Mouse (Mus musculus) G1E (cell line): ENCODE measurements around the gene Tubb5. TPM values are rescaled to one million over a fixed set of nuclear protein-coding genes. Genes with fewer than 3 reads are reported as not detected.

Source experiments
- ATAC-seq: 2 replicates; pipeline ENCODE4 v1.8.0; 2016; ENCODE audit warnings: mild to moderate bottlenecking; ENCODE audit not compliant: insufficient number of reproducible peaks, poor library complexity, low FRiP score, severe bottlenecking; ENCODE audit errors: extremely low read depth
- DNase-seq: peaks from one replicate; pipeline ENCODE4 v3.0.0; 2012; ENCODE audit warnings: low spot score
- H3K27me3 ChIP-seq: 2 replicates; pipeline ENCODE4 v1.6.1; 2012; ENCODE audit warnings: mild to moderate bottlenecking, low read length, inconsistent platforms; ENCODE audit not compliant: insufficient read depth
- H3K36me3 ChIP-seq: replicated peaks from 2 replicates; pipeline ENCODE3; 2012; ENCODE audit warnings: mild to moderate bottlenecking, inconsistent platforms
- H3K4me1 ChIP-seq: 2 replicates; pipeline ENCODE4 v1.6.1; 2012; ENCODE audit warnings: low read depth, low read length, inconsistent platforms, mixed read lengths; ENCODE audit not compliant: insufficient read depth
- H3K4me3 ChIP-seq: 2 replicates; pipeline ENCODE4 v1.5.1; 2012; ENCODE audit warnings: low read depth, mild to moderate bottlenecking, inconsistent platforms, low read length, moderate library complexity, mixed read lengths
- H3K9me3 ChIP-seq: replicated peaks from 2 replicates; pipeline ENCODE4 v1.6.1; 2012; ENCODE audit warnings: inconsistent platforms
- CTCF ChIP-seq: IDR thresholded peaks from 2 replicates; pipeline ENCODE4 v1.5.1; 2012; ENCODE audit warnings: low read depth, low read length, inconsistent platforms, mixed read lengths
- GATA1 ChIP-seq: IDR thresholded peaks from 2 replicates; pipeline ENCODE4 v1.6.1; 2012; ENCODE audit warnings: borderline replicate concordance, low read length, inconsistent platforms, mixed read lengths
- GATA2 ChIP-seq: IDR thresholded peaks from 2 replicates; pipeline ENCODE4 v1.6.1; 2012; ENCODE audit warnings: low read depth, low read length, inconsistent platforms, borderline replicate concordance
- POLR2AphosphoS5 ChIP-seq: IDR thresholded peaks from 2 replicates; pipeline ENCODE4 v1.6.1; 2012; ENCODE audit warnings: low read depth, low read length, inconsistent platforms; ENCODE audit not compliant: insufficient replicate concordance
- TAL1 ChIP-seq: conservative IDR thresholded peaks from 2 replicates; pipeline ENCODE4 v1.6.1; 2012; ENCODE audit warnings: low read depth, low read length, inconsistent platforms, mixed read lengths
- polyA plus RNA-seq: library from polyadenylated mRNA; stranded (reverse); fragments of >175 nt; gene quantifications from 2 replicates; pipeline ENCODE4 v1.2.3, GENCODE M21; 2012
- total RNA-seq, 2 experiments: library from RNA; stranded (forward) in 1 of 2; stranded (reverse) in 1 of 2; fragments of 200-1000 nt in 1 of 2; fragments of >200 nt in 1 of 2; fragmentation: Nextera tagmentation in 1 of 2; gene quantifications; 2 replicates each; pipeline ENCODE4 v1.2.3; 2014 to 2017

Tubb5 gene
- total and polyA plus RNA-seq, 3 experiments, result 510 to 849 (median 817) TPM

DNA sequence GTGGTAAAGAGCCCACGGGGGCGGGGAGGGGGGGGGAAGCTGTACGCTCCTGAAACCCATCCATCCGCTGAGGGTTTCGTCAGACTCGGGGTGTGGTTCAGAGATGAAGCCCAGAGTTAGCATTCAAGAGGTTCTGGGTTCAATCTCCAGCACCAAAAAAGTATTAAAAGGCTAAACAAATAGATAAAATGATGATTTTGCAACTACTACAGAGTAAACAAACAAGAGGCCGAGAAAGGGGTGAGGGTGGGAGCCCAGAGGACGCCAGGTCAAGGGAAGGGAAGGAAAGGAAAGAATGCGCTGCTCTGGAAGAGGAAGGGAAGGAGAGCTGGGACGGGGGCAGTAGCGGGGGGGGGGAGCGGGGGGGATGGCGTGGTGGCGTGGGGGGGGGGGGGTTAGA is 21.4 kb downstream of the Tubb5 start:
- TF ChIP-seq TAL1 (no peak), POLR2AphosphoS5 (no peak), GATA1 (no peak), GATA2 (no peak), CTCF (no peak)
- H3K4me1 ChIP-seq, result peaks cover 69% of the 10 kb centered on the region
- ATAC-seq, result no peak
- no peaks in the 10 kb centered on the region for H3K9me3 ChIP-seq
- no peaks in the 10 kb centered on the region for H3K36me3 ChIP-seq
- no peak for DNase-seq
- H3K27me3 ChIP-seq, result no peaks in the 10 kb centered on the region
- H3K4me3 ChIP-seq, result no peak overlapping the region

DNA sequence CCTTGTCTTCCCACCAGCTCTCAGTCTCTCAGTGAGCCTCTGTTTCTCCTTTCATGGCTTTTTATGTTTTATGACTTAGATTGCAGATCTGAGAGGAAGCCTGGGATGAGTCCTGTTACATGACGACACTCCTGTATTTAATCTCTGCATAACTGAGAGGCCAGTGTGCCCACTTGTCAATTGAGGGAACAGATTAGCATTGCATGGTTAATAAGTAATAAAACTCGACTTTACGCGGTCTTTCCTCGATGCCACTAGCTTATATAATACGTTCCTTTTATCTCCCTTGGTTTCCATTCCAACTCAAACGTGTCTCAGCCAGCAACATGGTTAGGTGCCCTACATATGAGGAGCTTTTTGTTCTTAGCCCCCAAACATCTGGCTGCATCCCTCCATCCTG is 22.3 kb downstream of the Tubb5 start:
- ATAC-seq (no peak), DNase-seq (no peak)
- TF ChIP-seq POLR2AphosphoS5 (no peak), CTCF (no peak), GATA2 (no peak), TAL1 (no peak), GATA1 (no peak)
- Histone ChIP-seq H3K36me3 (no peaks in the 10 kb centered on the region), H3K9me3 (no peaks in the 10 kb centered on the region), H3K4me3 (no peak overlapping the region), H3K27me3 (no peaks in the 10 kb centered on the region), H3K4me1 (peaks cover 70% of the 10 kb centered on the region)

DNA sequence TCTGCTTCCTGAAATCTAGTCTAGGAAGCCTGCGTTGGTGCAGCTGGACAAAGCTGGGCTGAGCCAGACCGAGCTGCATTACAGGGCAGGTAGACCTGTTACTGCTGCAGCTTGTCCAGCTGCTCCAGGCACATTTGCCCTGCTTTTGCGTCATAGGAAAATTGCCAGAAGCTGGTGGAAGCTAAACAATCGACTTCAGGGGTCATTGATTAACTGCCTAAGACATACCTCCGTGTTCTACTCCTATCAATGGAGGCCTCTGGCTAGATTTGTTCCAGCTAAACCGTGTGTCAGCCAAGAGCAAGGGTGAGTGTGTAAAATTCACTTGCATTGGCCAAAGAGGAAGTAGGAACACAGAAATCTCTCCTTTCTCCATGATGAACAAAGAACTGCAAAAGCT is 23.4 kb downstream of the Tubb5 start:
- Histone ChIP-seq H3K27me3 (no peaks in the 10 kb centered on the region), H3K4me3 (no peak overlapping the region), H3K36me3 (no peaks in the 10 kb centered on the region), H3K9me3 (no peaks in the 10 kb centered on the region), H3K4me1 (peaks cover 68% of the 10 kb centered on the region)
- TF ChIP-seq CTCF, result no peak
- TF ChIP-seq POLR2AphosphoS5, result no peak
- no peak for TF ChIP-seq GATA2
- TF ChIP-seq TAL1, result no peak
- TF ChIP-seq GATA1, result no peak
- no peak for ATAC-seq
- DNase-seq, result no peak

DNA sequence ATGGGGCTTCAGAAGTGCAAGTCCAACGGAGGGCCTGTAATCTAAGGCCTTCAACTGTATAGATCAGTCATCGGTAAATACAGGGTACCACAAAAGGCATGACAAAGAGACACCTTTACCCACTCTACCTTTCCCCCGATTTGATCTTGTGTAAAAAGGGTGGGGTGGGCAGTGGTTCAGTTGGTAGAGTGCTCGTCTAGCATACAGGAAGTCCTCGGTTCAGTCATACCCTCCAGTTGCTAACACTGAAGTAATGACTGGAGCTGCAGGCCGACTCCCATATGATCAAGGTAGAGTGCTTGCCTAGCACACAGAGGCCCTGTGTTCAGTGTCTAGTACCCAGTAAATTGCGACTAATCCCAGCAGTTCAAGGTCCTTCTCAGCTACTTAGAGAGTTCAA is 24.5 kb downstream of the Tubb5 start:
- Histone ChIP-seq H3K4me3 (no peak overlapping the region), H3K36me3 (no peaks in the 10 kb centered on the region), H3K4me1 (peaks cover 62% of the 10 kb centered on the region), H3K9me3 (no peaks in the 10 kb centered on the region), H3K27me3 (no peaks in the 10 kb centered on the region)
- ATAC-seq (no peak), DNase-seq (no peak)
- TF ChIP-seq GATA1 (no peak), GATA2 (no peak), POLR2AphosphoS5 (no peak), CTCF (no peak), TAL1 (no peak)

DNA sequence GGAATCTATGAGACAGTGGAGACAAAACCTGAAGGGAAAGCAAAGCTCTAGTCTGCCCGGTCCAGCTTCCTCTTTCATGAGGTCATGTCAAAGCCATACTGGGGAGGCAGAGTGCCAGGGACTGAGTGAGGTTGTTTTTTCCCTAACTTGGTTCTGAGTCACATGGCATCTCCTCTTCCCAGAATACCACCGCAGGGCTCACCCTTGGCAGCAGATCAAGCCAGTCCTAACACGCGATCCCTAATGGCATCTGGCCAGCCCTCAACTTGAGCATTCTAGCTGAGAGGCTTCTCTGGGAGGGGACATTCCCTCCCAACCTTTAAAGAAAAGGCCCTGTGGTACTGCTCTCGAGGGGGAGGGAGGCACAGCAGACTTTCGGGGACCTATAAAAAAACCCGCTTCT is 24.9 kb downstream of the Tubb5 start:
- Histone ChIP-seq H3K36me3 (no peaks in the 10 kb centered on the region), H3K4me3 (no peak overlapping the region), H3K4me1 (peaks cover 65% of the 10 kb centered on the region), H3K9me3 (no peaks in the 10 kb centered on the region), H3K27me3 (no peaks in the 10 kb centered on the region)
- DNase-seq (no peak), ATAC-seq (no peak)
- TF ChIP-seq GATA2 (no peak), GATA1 (no peak), POLR2AphosphoS5 (no peak), CTCF (no peak), TAL1 (no peak)

DNA sequence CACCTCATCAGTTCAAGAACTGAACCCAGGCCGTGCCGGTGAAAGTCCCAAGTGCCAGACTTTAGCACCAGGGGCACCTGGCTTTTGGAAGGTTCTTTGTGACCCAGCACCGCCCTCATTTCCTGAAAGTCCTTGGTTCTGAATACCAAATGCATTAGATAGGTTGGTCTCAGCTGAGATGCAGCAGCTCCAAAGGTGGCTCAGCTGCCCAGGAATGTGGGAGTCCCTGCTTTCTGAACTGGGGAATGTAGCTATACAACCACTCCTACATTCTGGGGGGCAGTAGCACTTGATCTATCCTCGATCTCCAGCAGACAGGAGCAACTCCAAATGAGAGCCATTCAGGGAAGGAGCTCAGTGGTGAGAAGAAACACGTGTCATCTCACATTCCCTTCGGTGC is 25.4 kb downstream of the Tubb5 start:
- DNase-seq (no peak), ATAC-seq (no peak)
- no peaks in the 10 kb centered on the region for H3K27me3 ChIP-seq
- H3K4me1 ChIP-seq, result peaks cover 67% of the 10 kb centered on the region
- TF ChIP-seq GATA1 (no peak), GATA2 (no peak), TAL1 (no peak), CTCF (no peak), POLR2AphosphoS5 (no peak)
- no peaks in the 10 kb centered on the region for H3K36me3 ChIP-seq
- H3K9me3 ChIP-seq, result no peaks in the 10 kb centered on the region
- H3K4me3 ChIP-seq, result no peak overlapping the region

DNA sequence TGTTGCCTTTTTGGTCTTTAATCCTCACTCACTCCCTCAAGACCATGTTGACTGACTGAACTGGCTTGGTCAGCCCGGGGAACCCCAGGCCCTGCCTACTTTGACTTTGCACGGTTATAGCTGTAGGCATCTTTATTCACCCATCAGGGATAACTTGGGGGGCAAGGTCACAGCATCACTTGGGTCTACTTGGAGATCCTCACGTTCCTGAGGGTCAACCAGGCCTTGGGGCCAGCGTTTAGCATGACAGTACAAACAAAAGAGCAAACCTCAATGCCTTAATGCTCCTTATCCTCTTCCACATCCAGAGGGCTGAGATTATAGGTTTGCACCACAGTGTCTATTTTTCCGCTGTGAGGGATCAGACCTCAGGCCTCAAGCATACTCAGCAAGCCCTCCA is 25.8 kb downstream of the Tubb5 start:
- peaks cover 67% of the 10 kb centered on the region for H3K4me1 ChIP-seq
- no peaks in the 10 kb centered on the region for H3K27me3 ChIP-seq
- no peak for DNase-seq
- ATAC-seq, result no peak
- no peaks in the 10 kb centered on the region for H3K36me3 ChIP-seq
- TF ChIP-seq GATA2, result no peak
- H3K4me3 ChIP-seq, result no peak overlapping the region
- H3K9me3 ChIP-seq, result no peaks in the 10 kb centered on the region
